Mouse (Mus musculus) midbrain, embryonic 13.5 days (tissue): ENCODE measurements at regions not wholly inside any gene's neighbourhood (a gene's known extent, or its start where the extent isn't known, plus 50 kb on each side); places are given as distances from the start of the nearest gene placed in this dataset.

ENCODE experiments used
- ATAC-seq: fragments of 200-750 bp; cut with Nextera tagmentation; 2 replicates; pipeline ENCODE4 v1.8.0; 2017; ENCODE audit warnings: mild to moderate bottlenecking, moderate TSS enrichment, moderate library complexity
- H3K27ac ChIP-seq: fragments of 300-500 bp; sonication (generic); 2 replicates; pipeline ENCODE4 v1.5.1; 2015; ENCODE audit warnings: inconsistent platforms, mild to moderate bottlenecking, moderate library complexity
- H3K27me3 ChIP-seq: fragments of 300-500 bp; sonication (generic); 2 replicates; pipeline ENCODE4 v1.6.1; 2015; ENCODE audit warnings: mild to moderate bottlenecking, inconsistent platforms
- H3K36me3 ChIP-seq: fragments of 300-500 bp; sonication (generic); 2 replicates; pipeline ENCODE4 v1.6.1; 2015; ENCODE audit warnings: mild to moderate bottlenecking, inconsistent platforms
- H3K4me1 ChIP-seq: fragments of 300-500 bp; sonication (generic); replicated peaks from 2 replicates; pipeline ENCODE4 v1.6.1; 2015; ENCODE audit warnings: inconsistent platforms
- H3K4me2 ChIP-seq: fragments of 300-500 bp; sonication (generic); replicated peaks from 2 replicates; pipeline ENCODE4 v1.6.1; 2015; ENCODE audit warnings: moderate library complexity, mild to moderate bottlenecking, inconsistent platforms
- H3K4me3 ChIP-seq: fragments of 300-500 bp; sonication (generic); replicated peaks from 2 replicates; pipeline ENCODE4 v1.5.1; 2015; ENCODE audit warnings: mild to moderate bottlenecking, inconsistent platforms
- H3K9ac ChIP-seq: fragments of 300-500 bp; sonication (generic); replicated peaks from 2 replicates; pipeline ENCODE4 v1.6.1; 2015; ENCODE audit warnings: mild to moderate bottlenecking, inconsistent platforms
- H3K9me3 ChIP-seq: fragments of 300-500 bp; sonication (generic); 2 replicates; pipeline ENCODE4 v1.6.1; 2016; ENCODE audit warnings: mild to moderate bottlenecking, inconsistent platforms
- WGBS: fragments of 180-500 bp; shearing (Covaris S2); methylation state at CpG from one replicate; pipeline ENCODE4 v1.1.7; 2015; 5-methylcytosine and 5-hydroxymethylcytosine counted together

DNA sequence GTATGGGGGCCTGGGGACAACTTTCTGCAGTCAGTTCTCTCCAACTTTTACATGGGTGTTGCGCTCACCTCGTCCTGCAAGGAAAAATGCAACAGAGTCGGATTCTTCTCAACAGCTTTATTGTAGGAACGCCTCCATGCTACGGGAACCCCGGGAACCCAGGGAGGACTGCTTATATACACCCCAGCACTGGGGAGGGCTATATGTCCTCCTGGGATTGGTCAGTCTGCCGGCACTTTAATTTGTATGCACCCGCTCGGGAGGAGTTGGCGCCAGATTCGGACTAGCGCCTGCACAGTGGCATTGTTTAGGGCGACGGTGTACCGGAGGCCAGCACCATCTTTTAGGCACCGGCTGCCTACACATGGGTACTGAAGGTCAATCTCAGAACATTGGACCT is 864.5 kb upstream of the Sel1l start:
- no peaks in the 10 kb centered on the region for H3K9me3 ChIP-seq
- H3K4me1 ChIP-seq: no peaks in the 10 kb centered on the region
- H3K36me3 ChIP-seq: no peaks in the 10 kb centered on the region
- no peak overlapping the region for H3K4me3 ChIP-seq
- H3K27ac ChIP-seq: no peak overlapping the region
- no peak for ATAC-seq
- no peak overlapping the region for H3K4me2 ChIP-seq
- H3K9ac ChIP-seq: no peak overlapping the region
- 95% methylated on average over 16 of the region's 16 CpGs for WGBS
- H3K27me3 ChIP-seq: no peaks in the 10 kb centered on the region

DNA sequence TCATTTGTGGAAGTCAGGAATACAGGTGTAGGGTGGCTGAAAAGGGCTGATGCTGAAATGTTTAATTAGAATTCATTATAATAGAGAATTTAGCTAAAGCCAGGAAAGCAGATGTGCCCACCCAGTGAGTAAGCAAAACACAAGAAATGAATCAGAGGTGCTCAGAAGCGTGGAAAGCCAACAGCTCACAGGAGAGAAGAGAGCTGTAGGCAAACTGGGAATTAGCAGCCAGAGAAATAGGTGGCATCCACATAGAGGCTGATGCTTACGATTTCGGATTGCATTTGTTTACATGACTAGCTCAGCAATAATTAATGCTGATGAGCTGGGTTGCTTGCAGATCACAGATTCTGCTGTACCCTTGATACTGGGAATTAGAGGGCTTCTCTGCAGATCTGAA is 859.5 kb upstream of the Sel1l start:
- no peak for ATAC-seq
- WGBS: 50% methylated on average over 3 of the region's 3 CpGs
- Histone ChIP-seq H3K27ac (no peak overlapping the region), H3K4me2 (no peak overlapping the region), H3K4me3 (no peak overlapping the region), H3K27me3 (no peaks in the 10 kb centered on the region), H3K4me1 (no peaks in the 10 kb centered on the region), H3K36me3 (no peaks in the 10 kb centered on the region), H3K9ac (no peak overlapping the region), H3K9me3 (no peaks in the 10 kb centered on the region)

DNA sequence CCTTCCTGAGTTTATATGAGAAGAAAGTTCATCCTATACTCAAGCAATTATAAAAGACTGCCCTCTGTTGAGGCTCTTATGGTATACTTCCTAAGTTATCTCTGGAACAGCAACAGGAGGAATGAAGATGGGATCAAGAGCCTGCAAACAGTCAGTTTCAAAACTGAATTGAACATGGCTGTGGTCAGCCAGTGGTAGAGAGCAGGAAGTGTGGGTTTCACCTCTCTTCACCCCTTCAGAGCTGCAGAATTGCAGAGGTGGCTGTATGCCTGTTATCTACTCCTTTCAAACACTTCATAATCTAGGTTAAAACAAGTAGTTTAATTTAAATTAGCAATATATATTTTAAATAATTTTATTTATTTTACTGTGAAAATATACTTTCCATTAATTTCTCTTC is 854.8 kb upstream of the Sel1l start:
- H3K36me3 ChIP-seq: no peaks in the 10 kb centered on the region
- no peaks in the 10 kb centered on the region for H3K9me3 ChIP-seq
- H3K9ac ChIP-seq: no peak overlapping the region
- H3K4me3 ChIP-seq: no peak overlapping the region
- H3K4me1 ChIP-seq: no peaks in the 10 kb centered on the region
- H3K27me3 ChIP-seq: no peaks in the 10 kb centered on the region
- H3K4me2 ChIP-seq: no peak overlapping the region
- ATAC-seq: no peak
- H3K27ac ChIP-seq: no peak overlapping the region

DNA sequence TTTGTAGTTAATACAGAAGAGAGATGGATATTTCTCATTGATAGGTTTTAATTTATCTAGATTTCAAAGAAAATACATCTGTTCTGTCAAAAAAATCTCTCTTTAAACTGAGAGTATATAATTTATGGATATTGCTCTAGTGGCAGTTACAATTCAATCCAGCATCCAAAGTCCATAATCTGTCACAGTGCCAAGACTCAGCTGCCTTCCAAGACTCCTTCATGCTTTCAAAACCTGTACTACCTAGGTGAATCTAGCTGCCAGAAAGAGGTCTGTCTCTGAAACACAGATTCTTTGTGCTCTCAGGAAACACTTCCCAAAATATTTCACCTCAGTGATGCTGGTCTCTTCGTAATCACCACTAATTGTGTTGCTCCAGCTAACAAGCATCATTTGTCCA is 844.0 kb upstream of the Sel1l start:
- no peaks in the 10 kb centered on the region for H3K4me1 ChIP-seq
- no peak overlapping the region for H3K4me3 ChIP-seq
- no peaks in the 10 kb centered on the region for H3K27me3 ChIP-seq
- H3K27ac ChIP-seq: no peak overlapping the region
- no peak for ATAC-seq
- no peaks in the 10 kb centered on the region for H3K9me3 ChIP-seq
- no peak overlapping the region for H3K9ac ChIP-seq
- H3K36me3 ChIP-seq: no peaks in the 10 kb centered on the region
- no peak overlapping the region for H3K4me2 ChIP-seq
- 88% methylated on average over 1 of the region's 1 CpGs for WGBS

DNA sequence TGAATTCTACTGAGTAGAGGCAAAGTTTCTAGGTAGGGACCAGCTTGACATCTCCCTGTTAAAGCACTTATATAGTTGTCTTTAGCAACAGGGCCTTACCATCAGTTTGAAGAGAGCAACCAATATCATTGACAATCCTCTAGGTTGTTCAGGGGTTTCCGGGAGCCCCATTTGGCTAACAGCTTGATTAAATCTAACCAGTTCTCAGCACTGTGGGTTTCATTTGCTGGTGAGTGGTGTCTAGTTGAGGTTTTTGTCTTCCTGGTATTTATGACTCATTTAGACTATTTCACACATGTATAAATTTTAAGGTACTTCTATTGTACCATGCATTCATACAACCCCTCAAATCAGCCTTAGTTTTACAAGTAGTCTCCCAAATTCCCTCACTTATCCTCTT is 823.4 kb upstream of the Sel1l start:
- Histone ChIP-seq H3K36me3 (no peaks in the 10 kb centered on the region), H3K4me2 (no peak overlapping the region), H3K27ac (no peak overlapping the region), H3K4me1 (no peaks in the 10 kb centered on the region), H3K9me3 (no peaks in the 10 kb centered on the region), H3K9ac (no peak overlapping the region), H3K4me3 (no peak overlapping the region), H3K27me3 (no peaks in the 10 kb centered on the region)
- no peak for ATAC-seq
- 98% methylated on average over 1 of the region's 1 CpGs for WGBS

DNA sequence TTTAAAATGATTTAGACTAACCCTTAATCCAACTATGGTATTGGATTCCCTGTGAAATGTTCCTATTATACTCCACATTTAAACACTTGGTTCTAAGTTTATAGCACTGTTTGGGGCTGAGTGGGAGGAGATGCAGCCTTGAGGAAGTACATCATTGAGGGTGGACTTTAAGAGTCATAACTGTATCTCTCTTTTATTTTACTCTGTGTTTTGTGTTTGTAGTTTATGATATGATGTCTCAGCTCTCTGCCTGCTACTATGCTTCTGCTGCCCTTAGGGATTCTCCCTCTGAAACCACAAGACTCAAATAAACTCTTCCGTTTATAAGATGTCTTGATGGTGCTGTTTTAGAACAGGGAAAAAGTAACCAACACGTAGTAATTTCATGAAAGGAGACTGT is 797.7 kb upstream of the Sel1l start:
- Histone ChIP-seq H3K27me3 (no peaks in the 10 kb centered on the region), H3K9me3 (no peaks in the 10 kb centered on the region), H3K4me1 (no peaks in the 10 kb centered on the region), H3K27ac (no peak overlapping the region), H3K4me3 (no peak overlapping the region), H3K9ac (no peak overlapping the region), H3K36me3 (no peaks in the 10 kb centered on the region), H3K4me2 (no peak overlapping the region)
- no peak for ATAC-seq
- 85% methylated on average over 2 of the region's 2 CpGs for WGBS

DNA sequence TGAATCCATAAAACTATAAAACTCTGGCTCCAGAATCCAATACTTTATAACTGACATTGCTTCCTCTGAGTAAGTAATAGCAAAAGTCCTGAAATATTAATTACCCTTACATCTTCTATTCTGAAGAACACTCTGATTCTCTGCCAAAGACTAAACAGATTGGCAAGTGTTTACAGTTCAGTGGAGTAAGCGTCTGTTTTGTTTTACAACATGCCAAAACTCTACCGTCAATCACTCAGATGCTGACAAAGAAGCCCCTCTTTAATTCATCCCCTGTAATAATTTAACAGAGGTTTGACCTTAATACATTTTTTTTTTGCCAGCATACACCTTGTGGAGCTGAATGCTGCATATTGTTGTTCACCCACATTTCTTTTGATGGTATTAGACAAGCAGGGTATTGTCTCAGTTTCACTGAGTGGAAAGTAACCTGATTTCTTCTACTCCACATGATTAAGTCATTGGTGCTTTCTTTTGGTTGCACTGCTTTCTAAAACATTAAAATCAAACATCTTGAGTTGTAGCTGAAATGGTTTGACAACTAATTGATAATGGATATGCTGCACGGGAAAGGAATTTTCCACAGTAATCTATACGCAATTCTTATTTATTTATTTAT is 796.2 kb upstream of the Sel1l start:
- Histone ChIP-seq H3K4me3 (no peak overlapping the region), H3K9me3 (no peaks in the 10 kb centered on the region), H3K4me1 (no peaks in the 10 kb centered on the region), H3K9ac (no peak overlapping the region), H3K27me3 (no peaks in the 10 kb centered on the region), H3K27ac (no peak overlapping the region), H3K4me2 (no peak overlapping the region), H3K36me3 (no peaks in the 10 kb centered on the region)
- ATAC-seq: no peak
- WGBS: 70% methylated on average over 4 of the region's 4 CpGs

DNA sequence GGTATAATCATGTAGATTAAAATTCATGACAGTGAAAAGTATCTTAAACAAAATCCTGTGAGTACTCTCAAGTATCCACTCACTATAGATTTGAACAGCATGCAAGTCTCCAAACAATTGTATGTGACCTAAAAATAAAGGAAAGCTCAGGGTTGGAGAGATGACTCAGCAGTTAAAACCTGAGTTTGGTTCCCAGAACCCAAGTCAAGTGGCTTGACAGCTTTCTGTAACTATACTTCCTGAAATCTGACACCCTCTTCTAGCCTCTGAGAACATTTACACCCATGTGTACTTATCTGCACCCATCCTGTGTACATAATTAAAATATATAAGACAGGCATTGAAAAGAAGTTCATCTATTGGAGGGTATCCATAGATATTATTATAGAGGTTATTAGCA is 770.2 kb upstream of the Sel1l start:
- Histone ChIP-seq H3K4me1 (0 out of 2 replicates have a peak, but pooled peaks cover 3% of the 10 kb centered on the region), H3K4me3 (no peak overlapping the region), H3K27me3 (no peaks in the 10 kb centered on the region), H3K36me3 (no peaks in the 10 kb centered on the region), H3K9ac (no peak overlapping the region), H3K4me2 (no peak overlapping the region), H3K9me3 (no peaks in the 10 kb centered on the region), H3K27ac (no peak overlapping the region)
- no peak for ATAC-seq

DNA sequence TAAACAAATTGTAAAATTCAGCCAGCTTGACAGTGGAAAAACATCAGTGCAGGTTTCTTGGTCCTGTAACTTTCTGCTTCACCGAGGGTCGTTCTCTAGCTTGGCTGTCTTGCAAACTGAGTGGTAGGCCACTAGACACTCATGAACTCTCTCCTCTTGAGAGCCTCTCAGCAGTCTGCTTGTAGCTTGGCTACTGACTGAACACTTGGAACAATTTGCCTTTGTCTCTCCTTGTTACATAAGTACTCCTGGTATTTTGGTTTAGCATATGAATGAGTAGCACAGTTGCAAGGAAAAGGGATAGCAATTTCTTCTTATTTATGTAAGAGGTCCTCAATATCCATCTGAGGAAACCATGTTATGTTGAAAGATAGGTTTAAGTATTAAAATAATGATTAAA is 769.6 kb upstream of the Sel1l start:
- no peak overlapping the region for H3K4me3 ChIP-seq
- no peaks in the 10 kb centered on the region for H3K9me3 ChIP-seq
- H3K4me1 ChIP-seq: 0 out of 2 replicates have a peak, but pooled peaks cover 3% of the 10 kb centered on the region
- H3K27ac ChIP-seq: no peak overlapping the region
- no peaks in the 10 kb centered on the region for H3K36me3 ChIP-seq
- peak; percentile 67; the same call in 1 of the 2 replicates for ATAC-seq
- H3K27me3 ChIP-seq: no peaks in the 10 kb centered on the region
- WGBS: 32% methylated on average over 2 of the region's 2 CpGs
- no peak overlapping the region for H3K4me2 ChIP-seq
- H3K9ac ChIP-seq: no peak overlapping the region

DNA sequence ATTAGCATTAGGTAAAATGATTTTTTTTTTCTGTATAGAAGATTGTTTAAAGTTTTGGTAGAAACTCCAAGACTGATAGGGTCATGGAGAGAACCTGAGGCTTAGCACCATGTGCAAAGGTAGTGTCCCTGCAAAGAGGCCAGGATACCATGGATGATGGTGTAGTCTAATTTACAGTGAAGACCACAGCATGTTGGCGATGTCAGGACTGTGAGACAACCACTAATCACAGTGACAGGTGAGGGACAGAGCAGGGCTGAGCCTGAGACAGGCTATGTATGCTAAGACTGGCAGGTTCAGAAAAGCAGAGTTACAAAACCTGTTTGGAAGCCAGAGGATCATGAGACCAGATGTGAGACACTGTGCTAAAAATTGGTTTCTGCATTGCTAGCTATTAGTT is 752.7 kb upstream of the Sel1l start:
- Histone ChIP-seq H3K4me2 (no peak overlapping the region), H3K4me3 (no peak overlapping the region), H3K9me3 (no peaks in the 10 kb centered on the region), H3K27ac (no peak overlapping the region), H3K9ac (no peak overlapping the region), H3K27me3 (no peaks in the 10 kb centered on the region), H3K4me1 (no peaks in the 10 kb centered on the region), H3K36me3 (no peaks in the 10 kb centered on the region)
- WGBS: 88% methylated on average over 1 of the region's 1 CpGs
- no peak for ATAC-seq

DNA sequence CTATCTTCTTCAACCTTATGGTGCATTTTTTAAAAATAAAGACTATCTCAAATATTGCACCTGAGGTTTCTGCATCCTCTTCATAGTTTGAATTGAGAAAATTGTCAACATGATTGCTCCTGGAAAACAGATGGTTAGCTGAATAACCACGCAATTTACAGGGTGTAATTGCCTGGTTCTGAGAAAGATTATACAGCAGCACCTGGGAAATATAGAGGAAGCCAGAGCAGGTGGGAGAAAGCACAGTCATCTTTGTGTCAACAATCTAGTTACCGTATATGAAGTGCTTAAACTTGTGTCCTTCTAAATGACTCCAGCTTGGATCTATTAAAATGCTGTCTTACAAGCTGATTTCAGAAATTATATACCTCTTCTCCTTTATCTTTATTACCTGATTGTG is 740.8 kb upstream of the Sel1l start:
- Histone ChIP-seq H3K4me1 (no peaks in the 10 kb centered on the region), H3K27ac (no peak overlapping the region), H3K4me3 (no peak overlapping the region), H3K9me3 (no peaks in the 10 kb centered on the region), H3K36me3 (no peaks in the 10 kb centered on the region), H3K27me3 (no peaks in the 10 kb centered on the region), H3K4me2 (no peak overlapping the region), H3K9ac (no peak overlapping the region)
- no peak for ATAC-seq
- 66% methylated on average over 2 of the region's 2 CpGs for WGBS

DNA sequence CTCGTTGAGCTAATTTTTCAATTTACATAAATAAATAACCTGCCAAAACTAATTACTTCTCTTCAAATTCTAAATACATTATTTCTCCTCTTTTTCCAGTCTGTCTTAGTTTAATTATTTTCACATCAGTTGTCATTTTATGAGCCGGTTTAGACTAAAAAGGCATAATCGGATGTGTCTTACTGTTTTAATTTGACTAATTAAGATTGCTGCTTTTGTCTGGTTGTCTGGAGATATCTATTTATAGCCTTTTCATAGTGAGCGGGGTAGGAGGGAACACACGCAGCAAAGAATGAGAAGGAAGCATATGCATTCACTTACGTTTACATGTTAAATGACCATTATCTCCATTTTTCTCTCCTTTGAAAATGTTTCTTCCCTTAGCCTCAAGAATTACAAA is 740.3 kb upstream of the Sel1l start:
- no peak overlapping the region for H3K9ac ChIP-seq
- H3K4me1 ChIP-seq: no peaks in the 10 kb centered on the region
- 68% methylated on average over 6 of the region's 6 CpGs for WGBS
- no peak overlapping the region for H3K27ac ChIP-seq
- ATAC-seq: no peak
- no peak overlapping the region for H3K4me3 ChIP-seq
- no peak overlapping the region for H3K4me2 ChIP-seq
- H3K36me3 ChIP-seq: no peaks in the 10 kb centered on the region
- no peaks in the 10 kb centered on the region for H3K27me3 ChIP-seq
- H3K9me3 ChIP-seq: no peaks in the 10 kb centered on the region

DNA sequence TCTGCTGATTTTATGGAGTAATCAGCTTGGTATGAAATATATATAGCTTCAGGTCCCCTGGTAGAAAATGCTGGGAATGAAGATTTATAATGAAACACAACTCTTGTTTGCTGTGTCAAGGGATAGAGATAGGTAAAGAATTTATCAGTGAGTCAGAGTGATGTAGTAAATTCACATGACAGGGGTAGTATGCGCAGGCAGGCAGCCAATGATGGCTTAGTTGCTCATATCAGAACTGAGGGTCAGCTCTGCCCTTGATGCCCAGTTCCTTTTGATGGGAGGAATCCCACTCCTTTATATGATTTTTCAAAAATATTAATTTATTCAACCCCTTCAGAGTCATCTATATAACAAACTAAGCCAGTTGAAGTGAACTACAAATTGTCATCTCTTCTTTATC is 729.6 kb upstream of the Sel1l start:
- 97% methylated on average over 1 of the region's 1 CpGs for WGBS
- ATAC-seq: no peak

More for the DNA sequence above, 729.6 kb upstream of the Sel1l start:
- Histone ChIP-seq H3K4me2 (no peak overlapping the region), H3K9ac (no peak overlapping the region), H3K4me3 (no peak overlapping the region), H3K4me1 (no peaks in the 10 kb centered on the region), H3K27me3 (no peaks in the 10 kb centered on the region), H3K9me3 (no peaks in the 10 kb centered on the region), H3K27ac (no peak overlapping the region), H3K36me3 (no peaks in the 10 kb centered on the region)
